Mouse (Mus musculus) gastrocnemius, adult 18-20 months (tissue): ENCODE measurements around the gene Tspan3. TPM values are rescaled to one million over a fixed set of nuclear protein-coding genes. Genes with fewer than 3 reads are reported as not detected.
A peak's percentile ranks its signal among the peaks of the same experiment; 100 is the strongest.

Experiments used
- DNase-seq: peaks from one replicate; pipeline ENCODE4 v3.0.0; 2021; ENCODE audit warnings: low spot score
- total RNA-seq, 2 experiments: library from RNA; stranded (reverse); gene quantifications; 2 replicates each; pipeline ENCODE4 v1.2.3; 2021

Tspan3 gene
- total RNA-seq, 2 experiments from 2014 or later: 112 to 113 TPM

GRCm38 (mm10) chr9:56159456-56159855, 5.8 kb downstream of the Tspan3 start:
- DNase-seq: no peak

DNA sequence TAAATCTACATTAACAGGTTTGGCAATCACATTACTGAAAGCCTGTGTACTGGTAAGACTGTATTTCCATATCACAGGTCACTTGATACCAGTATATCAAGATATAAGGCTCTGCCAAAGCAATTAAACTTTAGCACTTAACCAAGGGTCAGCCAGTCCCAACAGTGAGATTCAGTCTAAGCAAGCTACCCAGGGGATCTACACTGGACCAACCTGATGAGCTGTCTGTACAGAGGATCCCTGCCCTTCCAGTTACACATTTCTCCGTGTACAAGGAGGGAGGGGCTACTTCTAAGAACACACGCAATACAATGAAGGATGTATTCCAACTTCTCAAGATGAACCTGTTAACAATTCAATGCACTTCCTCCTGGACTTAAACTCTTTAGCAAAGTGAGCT, 7.2 kb downstream of the Tspan3 start:
- DNase-seq: no peak

- no peak for DNase-seq
Measured at GRCm38 (mm10) chr9:56154572-56154971, 10.7 kb downstream of the Tspan3 start.

- DNase-seq: no peak
Measured at GRCm38 (mm10) chr9:56152482-56153007, 12.7 kb downstream of the Tspan3 start.

DNA sequence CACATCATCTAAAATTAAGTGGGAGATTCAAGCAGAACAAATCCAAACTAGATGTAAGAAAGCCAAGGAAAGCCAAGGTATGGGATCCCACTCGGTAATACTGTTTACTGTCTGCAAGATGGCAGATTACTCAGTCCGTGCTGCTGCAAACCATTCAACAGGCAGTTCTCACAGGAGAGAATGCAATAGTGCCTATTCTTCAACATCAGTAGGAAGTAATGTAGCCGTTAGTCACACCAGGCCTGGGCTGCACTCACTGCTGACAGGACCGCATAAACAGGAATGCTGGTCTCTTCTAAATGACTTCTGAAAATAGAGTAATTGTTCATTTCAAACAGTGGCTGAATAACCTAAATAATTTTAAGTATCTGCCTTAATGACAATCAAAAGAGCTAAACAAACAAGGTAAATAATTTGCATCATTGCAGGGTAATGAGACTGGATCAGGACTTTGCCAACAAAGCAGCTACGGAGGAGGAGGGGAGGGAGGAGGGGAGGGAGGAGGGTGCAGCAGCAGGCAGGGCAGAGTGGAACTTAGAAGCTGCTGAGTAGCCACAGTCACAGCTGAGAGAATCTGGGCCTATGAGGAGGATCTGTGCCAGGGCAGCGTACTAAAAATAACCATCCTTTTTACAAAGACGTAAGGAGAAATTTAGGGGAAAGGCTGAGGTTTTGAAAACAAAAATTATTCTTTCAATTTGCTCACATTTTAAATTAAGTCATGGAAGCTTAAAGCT, 13.4 kb downstream of the Tspan3 start:
- peak; percentile 61 for DNase-seq

- DNase-seq: no peak
Measured at GRCm38 (mm10) chr9:56146326-56146923, 18.9 kb downstream of the Tspan3 start.

DNA sequence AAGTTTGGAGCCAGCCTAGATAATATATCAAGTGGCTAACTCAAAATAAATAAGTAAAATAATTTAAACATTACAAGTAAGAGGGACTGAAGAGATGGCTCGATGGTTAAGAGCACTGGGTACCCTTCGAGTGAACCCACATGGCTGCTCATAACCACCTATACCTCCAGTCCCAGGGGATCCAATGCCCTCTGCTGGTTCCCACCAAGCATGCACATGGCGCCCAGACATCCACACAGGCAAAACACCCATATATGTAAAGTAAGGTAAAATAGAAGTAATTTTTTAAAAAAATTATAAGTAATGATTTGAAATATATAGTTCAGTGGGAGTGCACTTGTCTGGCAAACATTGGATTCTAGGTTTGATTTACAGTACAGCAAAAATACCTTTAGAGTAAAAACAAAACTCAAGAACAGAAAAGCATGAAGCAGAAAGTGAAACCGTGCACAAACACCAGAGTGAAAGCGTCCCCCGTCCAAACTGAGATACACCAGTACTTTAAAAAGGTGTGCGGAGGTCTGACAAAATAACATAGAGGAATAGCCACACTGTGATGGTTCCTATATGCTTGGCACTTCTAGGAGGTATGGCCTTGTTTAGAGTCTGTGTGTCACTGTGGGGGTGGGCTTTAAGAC, 20.8 kb downstream of the Tspan3 start:
- no peak for DNase-seq

DNA sequence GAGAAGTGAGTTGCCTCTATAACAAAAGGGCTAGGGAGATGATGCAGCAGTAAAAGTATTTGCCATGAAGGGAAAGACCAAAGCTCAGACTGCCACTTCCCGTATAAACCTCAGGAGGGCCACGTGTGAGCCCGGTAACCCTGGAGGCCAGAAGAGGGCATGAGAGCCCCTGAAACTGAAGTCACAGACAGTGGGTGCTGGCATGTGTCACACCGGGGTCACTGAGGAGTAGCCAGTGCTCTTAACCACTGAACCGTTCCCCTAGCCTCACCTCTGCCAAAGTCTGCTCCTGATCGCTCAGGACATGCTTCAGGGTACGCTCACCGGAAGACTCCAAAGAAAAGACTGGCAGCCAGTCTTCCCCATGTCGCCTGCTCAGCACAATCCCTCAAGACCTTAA, 23.5 kb downstream of the Tspan3 start:
- no peak for DNase-seq

DNA sequence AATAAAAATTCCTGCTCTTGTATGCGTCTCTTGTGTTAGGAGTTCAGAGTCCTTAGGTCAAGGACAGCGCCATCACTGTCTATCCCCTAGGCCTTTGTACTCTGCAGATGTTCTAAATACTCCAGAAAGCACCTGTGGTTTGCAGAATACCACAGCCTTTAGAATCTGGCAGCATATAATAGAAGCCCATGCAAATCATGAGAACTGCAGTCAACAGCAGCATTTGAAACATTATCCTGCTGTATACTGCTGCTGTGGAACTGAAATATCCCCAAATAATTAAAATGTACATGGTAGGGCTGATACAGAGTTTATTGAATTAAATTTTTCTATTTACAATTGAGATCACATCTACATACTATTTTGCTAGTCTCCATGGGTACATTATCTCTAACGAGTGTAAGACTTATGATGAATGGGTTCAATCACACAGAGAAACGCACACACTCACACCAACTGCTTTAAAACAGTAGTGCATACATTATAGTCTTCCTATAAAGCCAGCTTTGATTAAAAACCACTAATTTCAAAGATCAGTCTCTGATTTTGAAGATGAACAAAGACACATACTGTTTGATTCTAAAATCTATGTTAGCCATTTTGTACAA, 29.6 kb downstream of the Tspan3 start:
- DNase-seq: no peak

DNA sequence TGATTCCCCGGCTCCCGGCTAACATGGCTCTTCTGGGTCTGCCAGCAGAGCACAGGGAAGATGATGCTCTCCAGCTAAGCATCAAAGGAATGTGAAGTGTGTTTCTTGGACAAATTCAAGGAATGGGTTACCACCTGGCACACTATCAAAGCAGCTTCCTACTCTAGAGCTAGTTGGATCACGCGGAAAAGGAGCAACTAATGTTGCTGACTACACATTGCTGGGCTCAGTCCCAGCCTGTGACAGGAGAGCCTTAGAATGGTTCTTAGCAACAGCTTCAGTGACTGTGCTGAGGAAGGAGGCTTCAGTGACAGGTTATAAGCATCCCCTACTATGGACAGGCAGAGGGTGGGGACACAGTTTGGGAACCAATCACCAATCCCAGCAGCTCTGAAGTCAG, 30.7 kb downstream of the Tspan3 start:
- no peak for DNase-seq

- DNase-seq: no peak
Measured at GRCm38 (mm10) chr9:56133970-56134369, 31.3 kb downstream of the Tspan3 start.

DNA sequence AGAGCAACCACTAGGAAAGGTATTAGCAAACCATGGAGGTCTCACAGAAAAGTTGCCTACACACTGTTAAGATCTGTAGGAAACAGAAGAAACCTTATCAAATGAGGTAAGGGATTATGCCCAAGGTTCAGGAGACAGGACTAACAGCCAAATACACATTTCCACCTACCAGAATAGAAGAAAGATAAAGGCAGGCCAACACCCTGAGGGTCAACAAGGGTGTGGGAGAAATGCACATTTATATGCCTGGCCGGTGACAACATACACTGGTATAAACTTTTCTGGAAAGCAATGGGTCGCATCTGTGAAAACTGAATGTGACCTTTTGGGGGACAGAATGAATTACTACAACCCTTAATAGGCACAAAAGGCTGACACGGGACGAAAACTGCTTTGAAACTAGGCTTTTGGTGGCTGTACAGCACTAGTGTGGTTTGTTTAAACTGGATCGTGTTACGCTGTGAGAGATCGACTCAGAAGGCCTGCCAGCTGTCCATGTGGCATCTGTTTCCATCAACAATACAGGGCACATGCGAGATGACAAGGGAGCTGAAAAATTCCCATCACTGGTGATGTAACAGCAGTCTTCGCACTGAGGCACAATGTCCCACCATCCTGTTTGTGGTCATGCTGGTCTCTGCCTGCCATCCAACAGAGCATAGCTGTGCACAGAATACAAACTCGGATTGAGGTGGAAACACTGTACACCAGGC, 33.3 kb downstream of the Tspan3 start:
- no peak for DNase-seq

DNA sequence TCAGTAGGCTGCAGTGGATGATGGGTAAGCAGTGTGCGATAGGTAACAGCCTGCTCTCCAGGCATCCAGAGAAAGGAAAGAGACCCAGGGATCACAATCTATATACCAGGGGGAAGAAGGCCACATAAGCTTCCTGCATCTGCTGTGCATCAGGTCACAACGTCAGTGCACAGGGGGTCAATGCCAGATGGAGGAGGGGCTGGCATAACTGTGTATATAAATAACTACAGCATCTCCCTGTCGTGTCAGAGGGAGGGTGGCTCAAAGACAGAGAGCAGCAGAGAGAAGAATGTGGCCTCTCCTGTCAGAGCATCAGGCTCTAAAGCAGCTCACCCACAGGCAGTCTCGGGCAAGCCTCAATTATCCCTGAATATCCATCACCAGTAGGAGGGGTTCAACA, 34.7 kb downstream of the Tspan3 start:
- no peak for DNase-seq

GRCm38 (mm10) chr9:56129951-56130350, 35.3 kb downstream of the Tspan3 start:
- DNase-seq: no peak

- peak; percentile 27 for DNase-seq
Measured at GRCm38 (mm10) chr9:56128331-56128730, 36.9 kb downstream of the Tspan3 start.

GRCm38 (mm10) chr9:56126453-56127173, 38.7 kb downstream of the Tspan3 start:
- no peak for DNase-seq

GRCm38 (mm10) chr9:56124561-56124960, 40.7 kb downstream of the Tspan3 start:
- no peak for DNase-seq

DNA sequence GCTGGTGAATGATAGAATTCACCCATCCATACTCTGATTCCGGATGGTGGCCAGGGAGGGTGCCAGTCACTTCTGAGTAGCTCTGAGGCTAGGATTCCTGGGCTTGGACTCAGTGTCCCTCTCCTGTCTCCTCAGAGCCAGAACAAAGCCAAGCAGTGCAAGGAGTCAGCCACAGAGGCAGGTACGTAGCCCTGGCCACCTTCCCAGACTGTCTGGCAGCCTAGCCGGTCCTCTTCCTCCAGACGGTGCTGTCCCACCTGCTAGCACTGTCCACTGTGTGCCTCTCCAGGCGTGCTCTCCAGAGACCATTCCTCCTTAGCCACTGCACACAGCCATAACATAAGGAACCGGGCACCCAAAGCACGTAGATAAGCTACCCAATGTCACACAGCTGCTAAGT, 41.7 kb downstream of the Tspan3 start:
- DNase-seq: no peak

GRCm38 (mm10) chr9:56122973-56123372, 42.3 kb downstream of the Tspan3 start:
- no peak for DNase-seq

DNA sequence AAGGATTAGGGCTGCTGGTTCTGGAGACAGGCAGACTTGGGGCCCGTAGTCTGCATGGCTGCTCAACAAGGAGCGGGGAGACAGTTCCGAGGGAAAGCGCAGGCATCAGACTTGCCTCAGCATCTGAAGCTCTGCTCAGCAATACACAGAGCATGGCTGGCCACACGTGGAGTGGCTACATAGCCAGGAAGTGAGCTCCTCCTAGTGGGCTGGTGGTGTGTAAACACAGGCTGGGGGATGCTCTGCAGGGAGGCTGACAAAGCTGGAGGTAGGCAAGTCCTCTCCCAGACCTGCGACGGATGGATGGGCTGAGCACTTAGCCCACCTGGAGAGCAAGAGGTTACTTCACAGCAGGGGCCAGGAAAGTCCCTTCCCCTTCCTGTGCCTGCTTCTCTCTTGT, 44.2 kb downstream of the Tspan3 start:
- peak; percentile 30 for DNase-seq

DNA sequence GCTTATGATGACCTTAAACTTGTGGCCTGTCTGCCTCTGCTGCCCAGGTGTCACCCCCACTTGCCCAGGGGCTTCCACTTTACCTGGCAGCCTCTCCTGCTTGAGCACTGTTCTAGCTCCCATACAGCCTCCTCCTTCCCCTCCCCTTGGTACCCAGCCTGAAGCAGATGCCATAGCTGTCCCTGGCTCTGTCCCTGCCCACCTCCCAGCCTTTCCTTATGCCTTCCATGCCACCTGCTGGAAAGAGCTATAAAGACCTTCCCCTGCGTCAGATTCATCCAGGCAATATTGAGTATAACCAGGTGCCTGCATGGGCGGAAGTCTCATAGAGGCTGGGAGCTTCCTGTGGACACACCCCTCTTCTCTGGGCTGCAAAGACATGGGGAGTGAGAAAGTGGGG, 45.6 kb downstream of the Tspan3 start:
- no peak for DNase-seq
